Mouse (Mus musculus) cerebellum, adult 9-11 months (tissue): Measurements from ENCODE around the gene Lrrc66.
A peak's percentile ranks its signal among the peaks of the same experiment; 100 is the strongest.
"Not testable (repeated sequence)": the region's sequence is repeated elsewhere in the genome, so short reads cannot be mapped to it uniquely, and the experiment has no call there.

ENCODE experiments used
- DNase-seq: peaks from one replicate; pipeline ENCODE4 v3.0.0; 2022

Gene Lrrc66

DNA sequence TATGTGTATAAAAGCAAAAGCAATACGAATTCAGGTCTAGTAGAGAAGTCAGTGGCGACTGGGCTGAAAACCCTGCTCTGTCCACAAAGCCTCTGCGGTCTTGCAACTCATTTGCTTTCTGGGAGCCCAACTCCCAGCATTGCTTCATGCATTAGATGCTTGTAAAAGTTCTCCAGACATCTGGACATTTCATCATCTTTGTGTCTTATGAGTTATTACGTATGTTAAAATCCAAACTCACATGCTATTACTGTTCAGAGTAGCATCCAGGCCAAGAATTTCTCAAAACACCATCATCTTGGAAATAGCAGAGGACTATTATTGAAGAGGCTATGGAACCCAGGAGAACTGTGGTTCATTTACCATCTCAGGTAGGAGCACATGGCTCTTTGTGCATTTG is 21.3 kb downstream of the Lrrc66 start:
- DNase-seq = no peak

GRCm38 (mm10) chr5:73604964-73605363 is 27.4 kb downstream of the Lrrc66 start:
- no peak for DNase-seq

GRCm38 (mm10) chr5:73604542-73604941 is 27.8 kb downstream of the Lrrc66 start:
- no peak for DNase-seq

- DNase-seq = no peak
These were observed 29.5 kb downstream of the Lrrc66 start for GRCm38 (mm10) chr5:73602865-73603264.

DNA sequence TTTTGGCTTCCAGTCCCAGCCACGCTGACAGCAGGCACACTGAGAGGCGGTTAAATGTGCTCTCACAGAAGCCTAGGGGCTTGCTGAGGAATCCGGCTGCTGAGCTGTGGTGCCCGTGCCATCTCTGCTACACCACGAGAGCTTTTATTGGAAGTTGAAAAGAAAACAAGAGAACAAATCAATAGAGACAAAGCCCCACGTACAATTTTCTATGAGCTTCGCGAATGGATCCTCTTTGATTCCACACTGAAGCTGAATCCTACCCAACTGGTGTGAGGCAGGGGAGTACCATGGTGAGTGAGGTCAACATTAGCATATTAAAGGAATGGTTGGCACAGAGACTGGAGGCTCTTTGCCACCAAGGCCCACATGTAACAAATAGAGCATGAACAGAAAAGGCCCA is 31.0 kb downstream of the Lrrc66 start:
- peak; percentile 18 for DNase-seq

- DNase-seq = no peak
These were observed 32.3 kb downstream of the Lrrc66 start for GRCm38 (mm10) chr5:73599991-73600390.

DNA sequence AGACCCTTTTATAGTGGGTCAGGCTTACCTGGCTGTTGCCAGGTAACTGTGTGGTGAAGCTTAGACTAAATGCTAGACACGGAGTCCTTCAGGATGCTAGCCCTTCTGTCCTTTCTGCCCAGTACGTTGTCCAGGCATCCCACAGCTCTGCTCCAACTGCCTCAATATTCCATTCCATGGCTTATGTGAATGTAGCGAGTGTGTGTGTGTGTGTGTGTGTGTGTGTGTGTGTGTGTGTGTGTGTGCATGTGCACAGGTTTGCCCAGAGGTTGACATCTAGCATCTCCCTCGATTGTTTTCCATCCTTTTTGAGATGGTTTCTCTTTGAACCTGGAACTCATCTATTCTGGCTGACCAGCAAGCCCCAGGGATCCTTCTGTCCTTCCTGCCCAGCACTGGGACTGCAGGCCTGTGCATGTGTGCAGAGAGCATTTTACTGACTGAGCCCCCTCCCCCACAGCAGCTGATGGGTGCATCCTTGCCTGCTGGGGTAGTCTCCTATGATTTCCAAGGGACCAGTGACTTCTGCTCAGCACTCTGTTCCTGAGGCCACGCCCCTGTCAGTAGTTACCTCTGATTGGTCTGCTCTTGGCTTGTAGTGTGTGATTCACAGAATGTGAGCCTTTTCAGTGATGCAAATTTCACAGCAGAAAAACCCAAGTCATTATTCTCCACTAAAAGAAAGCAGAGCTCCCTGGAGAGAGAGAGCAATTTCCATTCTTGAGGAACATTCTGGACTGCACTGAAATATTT is 33.2 kb downstream of the Lrrc66 start:
- no peak for DNase-seq

DNA sequence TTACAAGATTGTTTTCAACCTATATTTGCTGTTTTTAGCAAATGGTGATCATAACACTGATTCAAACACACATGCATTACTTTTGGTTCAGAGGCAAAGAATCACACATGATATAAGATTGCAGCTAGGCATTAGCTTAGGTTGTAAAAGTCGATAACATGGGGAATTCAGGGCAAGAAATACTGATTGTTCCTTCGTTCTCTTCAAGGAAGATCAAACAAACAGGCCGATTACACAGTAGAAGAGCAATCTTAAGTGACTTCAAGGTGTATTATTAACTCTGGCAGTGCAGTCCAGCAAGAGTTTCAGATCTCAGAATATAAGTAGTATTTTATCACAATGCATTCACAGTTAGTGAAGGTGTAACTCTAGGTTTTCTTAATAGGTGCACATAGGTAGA is 45.2 kb downstream of the Lrrc66 start:
- no peak for DNase-seq

- DNase-seq = no peak
These were observed 45.7 kb downstream of the Lrrc66 start for GRCm38 (mm10) chr5:73586597-73586996.

GRCm38 (mm10) chr5:73585212-73586115 is 46.9 kb downstream of the Lrrc66 start:
- peak; percentile 49 for DNase-seq

DNA sequence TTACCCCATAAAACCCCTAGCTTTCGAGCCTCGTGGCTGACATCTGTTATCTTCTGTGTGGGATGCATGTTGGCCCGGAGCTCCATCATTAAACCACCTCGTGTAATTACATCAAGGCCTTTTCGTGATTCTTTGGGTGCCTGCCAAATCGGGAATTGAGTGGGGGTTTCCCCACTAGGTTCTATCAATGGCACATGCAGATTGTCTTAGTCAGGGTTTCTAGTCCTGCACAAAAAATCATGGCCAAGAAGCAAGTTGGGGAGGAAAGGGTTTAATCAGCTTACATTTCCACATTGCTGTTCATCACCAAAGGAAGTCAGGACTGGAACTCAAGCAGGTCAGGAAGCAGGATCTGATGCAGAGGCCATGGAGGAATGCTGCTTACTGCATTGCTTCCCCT is 48.3 kb downstream of the Lrrc66 start:
- DNase-seq = not testable (repeated sequence)

GRCm38 (mm10) chr5:73578131-73578530 is 54.2 kb downstream of the Lrrc66 start:
- no peak for DNase-seq

DNA sequence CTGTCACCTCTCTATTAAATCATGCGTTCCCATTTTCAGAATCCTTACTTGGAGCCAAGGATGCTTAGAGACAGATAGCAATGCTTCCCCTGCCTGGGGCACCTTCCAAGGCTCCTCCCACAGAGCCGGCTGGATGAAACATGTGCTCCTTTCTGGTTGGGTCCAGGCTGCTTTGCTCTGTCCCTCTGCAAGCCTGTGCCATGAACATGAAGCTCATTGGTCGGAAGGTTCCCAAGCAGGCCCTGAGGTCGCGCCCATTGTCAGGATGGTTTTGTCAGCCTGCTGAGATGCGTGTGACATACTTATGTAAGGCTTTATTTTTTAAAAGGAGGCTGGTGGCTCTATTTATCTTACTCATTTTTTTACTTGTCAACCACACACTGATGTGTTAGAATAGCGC is 55.6 kb downstream of the Lrrc66 start:
- no peak for DNase-seq

GRCm38 (mm10) chr5:73574616-73575015 is 57.7 kb downstream of the Lrrc66 start:
- no peak for DNase-seq

DNA sequence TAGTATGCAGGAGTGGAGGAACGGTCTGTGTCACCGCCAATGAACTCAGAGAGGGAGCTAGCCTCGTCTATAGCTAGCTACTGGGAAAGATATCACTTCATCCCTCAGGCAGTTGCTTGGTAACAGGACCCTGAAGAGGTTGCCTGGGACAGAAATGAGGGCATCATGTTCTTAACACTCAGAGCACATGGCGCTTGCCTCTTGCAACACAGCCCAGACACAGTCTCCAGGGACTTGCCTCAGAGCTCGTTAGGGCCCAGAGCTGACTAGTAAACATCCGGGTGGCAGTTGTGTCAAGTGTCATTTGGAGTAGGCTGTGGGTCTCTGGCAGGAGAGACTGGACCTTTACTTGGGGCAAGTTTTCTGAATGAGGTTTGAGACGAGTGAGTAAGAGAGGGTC is 58.5 kb downstream of the Lrrc66 start:
- no peak for DNase-seq

GRCm38 (mm10) chr5:73572846-73573245 is 59.5 kb downstream of the Lrrc66 start:
- no peak for DNase-seq

GRCm38 (mm10) chr5:73571395-73572156 is 60.8 kb downstream of the Lrrc66 start:
- no peak for DNase-seq

GRCm38 (mm10) chr5:73569181-73569580 is 63.1 kb downstream of the Lrrc66 start:
- DNase-seq = no peak

- DNase-seq = no peak
These were observed 65.4 kb downstream of the Lrrc66 start for GRCm38 (mm10) chr5:73566892-73567291.

- no peak for DNase-seq
These were observed 66.2 kb downstream of the Lrrc66 start for GRCm38 (mm10) chr5:73566119-73566518.

DNA sequence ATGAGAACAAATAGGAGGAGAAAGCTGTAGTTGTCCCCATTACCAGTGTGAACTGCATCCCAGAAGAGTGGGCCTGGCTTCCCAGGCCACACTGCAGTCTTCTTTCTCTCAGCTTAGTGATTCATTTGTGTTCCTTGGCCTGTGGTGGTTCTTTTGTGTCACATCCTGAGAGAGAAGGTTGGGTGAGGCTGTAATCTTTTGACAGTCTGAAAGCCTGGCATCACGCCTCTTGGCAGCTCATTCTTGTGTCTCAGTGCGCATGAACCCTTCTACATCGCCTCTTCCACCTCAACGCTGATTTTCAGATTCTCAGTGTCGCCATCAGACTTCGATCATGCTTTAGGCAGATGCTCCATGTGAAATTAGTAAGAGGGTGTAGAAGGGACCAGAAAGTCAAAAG is 68.3 kb downstream of the Lrrc66 start:
- no peak for DNase-seq

DNA sequence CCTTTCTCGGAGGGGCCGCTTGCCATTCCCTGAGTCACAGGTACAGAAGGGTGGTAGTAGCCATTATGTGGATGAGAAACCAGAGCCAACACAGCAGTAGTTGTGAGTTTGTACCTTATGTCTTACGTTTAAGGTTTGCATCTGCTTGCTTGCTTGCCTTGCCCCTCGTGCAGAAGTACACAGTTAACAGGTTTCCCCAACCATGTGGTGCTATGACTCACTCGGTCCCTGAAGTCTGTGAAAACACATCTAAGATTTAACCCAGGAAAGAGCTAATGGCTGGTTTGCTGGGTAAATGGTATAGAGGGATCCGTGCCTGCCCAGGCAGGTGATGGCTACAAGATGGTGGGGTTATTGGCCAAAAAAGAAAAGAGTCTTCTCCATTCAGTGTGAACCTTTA is 73.6 kb downstream of the Lrrc66 start:
- DNase-seq = no peak

DNA sequence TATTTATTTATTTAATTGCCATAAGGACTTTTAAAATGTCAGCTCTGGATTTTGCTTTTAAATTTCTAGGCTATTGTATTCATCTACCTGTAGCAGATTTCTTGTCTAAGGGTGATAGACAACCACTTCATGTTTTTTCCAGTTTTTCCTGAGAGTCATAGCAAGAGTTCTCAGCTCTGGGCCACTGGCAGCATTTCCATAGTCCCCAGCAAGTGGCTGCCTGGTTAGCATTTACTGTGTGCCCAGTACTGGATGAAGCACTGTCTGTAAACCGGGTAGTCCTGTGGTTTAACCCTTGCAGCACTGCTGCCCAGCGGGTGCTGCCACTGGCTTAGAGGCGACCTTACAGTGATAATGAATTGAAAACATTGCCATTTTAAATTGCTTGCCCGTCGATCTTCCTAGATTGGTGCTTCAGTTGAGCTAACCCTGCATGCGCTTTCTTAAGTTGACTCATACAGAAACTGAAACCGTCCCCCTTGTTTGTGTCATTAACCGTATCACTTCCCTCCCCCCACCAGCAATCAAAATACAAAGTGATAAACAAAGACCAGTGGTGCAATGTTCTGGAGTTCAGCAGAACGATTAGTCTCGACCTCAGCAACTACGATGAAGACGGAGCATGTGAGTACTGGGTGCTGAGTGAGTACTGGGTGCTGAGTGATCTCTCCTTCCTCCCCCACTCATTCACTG is 75.4 kb downstream of the Lrrc66 start:
- DNase-seq = no peak
